Mouse (Mus musculus) lung, embryonic 16.5 days (tissue): ENCODE results near the gene Cntrob. TPM values are rescaled to one million over a fixed set of nuclear protein-coding genes. Genes with fewer than 3 reads are reported as not detected.

ENCODE experiments used
- ATAC-seq: fragments of 200-750 bp; cut with Nextera tagmentation; 2 replicates; pipeline ENCODE4 v1.8.0; 2017; ENCODE audit warnings: low read depth, mild to moderate bottlenecking, moderate library complexity
- H3K27ac ChIP-seq: fragments of 300-500 bp; sonication (generic); 2 replicates; pipeline ENCODE4 v1.5.1; 2014; ENCODE audit warnings: mild to moderate bottlenecking, control low read depth, low read length
- H3K27me3 ChIP-seq: fragments of 300-500 bp; sonication (generic); 2 replicates; pipeline ENCODE4 v1.6.1; 2014; ENCODE audit warnings: low read depth, low read length, mixed read lengths; ENCODE audit not compliant: control insufficient read depth, insufficient read depth
- H3K36me3 ChIP-seq: fragments of 300-500 bp; sonication (generic); 2 replicates; pipeline ENCODE4 v1.6.1; 2014; ENCODE audit warnings: low read length; ENCODE audit not compliant: control insufficient read depth, insufficient read depth
- H3K4me1 ChIP-seq: fragments of 300-500 bp; sonication (generic); replicated peaks from 2 replicates; pipeline ENCODE4 v1.6.1; 2014; ENCODE audit warnings: low read length, mixed read lengths; ENCODE audit not compliant: control insufficient read depth, insufficient read depth
- H3K4me2 ChIP-seq: fragments of 300-500 bp; sonication (generic); 2 replicates; pipeline ENCODE4 v1.6.1; 2014; ENCODE audit warnings: low read depth, low read length, control low read depth
- H3K4me3 ChIP-seq: fragments of 300-500 bp; sonication (generic); 2 replicates; pipeline ENCODE4 v1.5.1; 2014; ENCODE audit warnings: mild to moderate bottlenecking, low read length, control low read depth
- H3K9ac ChIP-seq: fragments of 300-500 bp; sonication (generic); 2 replicates; pipeline ENCODE4 v1.6.1; 2014; ENCODE audit warnings: low read length, control low read depth
- H3K9me3 ChIP-seq: fragments of 300-500 bp; sonication (generic); 2 replicates; pipeline ENCODE4 v1.6.1; 2016; ENCODE audit warnings: low read length; ENCODE audit not compliant: control insufficient read depth
- WGBS: fragments of 180-500 bp; shearing (Covaris S2); extraction: QIAGEN DNeasy Blood & Tissue Kit; methylation state at CpG from one replicate; pipeline ENCODE4 v1.1.7; 2014; 5-methylcytosine and 5-hydroxymethylcytosine counted together
- polyA plus RNA-seq: library from polyadenylated mRNA; unstranded; fragments of >200 nt; fragmentation: Nextera tagmentation; extraction: Ambion mirVana; gene quantifications from 2 replicates; pipeline ENCODE4 v1.2.1, GENCODE M21; 2015

Gene Cntrob
- polyA plus RNA-seq, 1 experiment from 2014 or later: 28.7 TPM

DNA sequence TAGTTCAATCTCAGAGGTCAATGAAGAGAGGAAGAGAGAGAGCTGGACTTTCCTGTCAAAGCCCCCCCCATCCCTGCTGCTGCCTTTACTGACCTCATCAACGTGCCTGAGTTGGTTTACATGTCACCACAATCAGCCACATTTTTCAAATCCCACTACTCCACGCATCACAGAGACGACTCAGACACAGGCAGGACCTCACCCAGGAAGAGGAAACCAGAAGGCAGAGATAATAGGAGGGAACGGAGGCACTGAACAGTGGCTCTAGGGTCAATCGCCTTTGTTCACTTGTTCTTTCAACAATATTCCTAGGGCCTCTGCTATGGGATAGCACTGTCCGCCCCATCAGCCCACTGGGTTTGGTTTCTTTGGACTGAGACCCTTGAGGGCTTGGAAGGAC, 4.1 kb upstream of the Cntrob start:
- H3K9ac ChIP-seq: no peak overlapping the region
- peaks cover 13% of the 10 kb centered on the region for H3K27me3 ChIP-seq
- ATAC-seq: no peak
- H3K4me1 ChIP-seq: peaks cover 30% of the 10 kb centered on the region
- no peak overlapping the region for H3K27ac ChIP-seq
- no peak overlapping the region for H3K4me2 ChIP-seq
- no peaks in the 10 kb centered on the region for H3K9me3 ChIP-seq
- H3K4me3 ChIP-seq: no peak overlapping the region
- WGBS: 42% methylated on average over 6 of the region's 6 CpGs
- no peaks in the 10 kb centered on the region for H3K36me3 ChIP-seq

DNA sequence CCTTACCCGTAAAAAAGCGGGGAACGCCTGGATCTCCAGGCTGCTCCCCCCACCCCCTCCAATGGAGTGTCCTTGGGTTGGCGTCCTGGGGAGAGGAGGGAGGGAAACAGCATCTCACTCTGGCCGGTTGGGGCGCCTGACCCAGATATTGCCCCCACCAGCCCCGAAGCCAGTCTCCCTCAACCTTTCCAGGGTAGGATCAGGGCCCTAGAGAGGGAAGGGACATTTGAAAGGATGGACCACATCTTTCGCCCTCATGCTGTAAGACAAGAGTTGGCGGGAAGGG, 3.5 kb upstream of the Cntrob start:
- Histone ChIP-seq H3K27ac (no peak overlapping the region), H3K4me1 (peaks cover 30% of the 10 kb centered on the region), H3K9ac (no peak overlapping the region), H3K4me3 (no peak overlapping the region), H3K9me3 (no peaks in the 10 kb centered on the region), H3K4me2 (0 out of 2 replicates have a peak overlapping the region, but pooled peaks have one; percentile 100), H3K27me3 (peaks cover 13% of the 10 kb centered on the region), H3K36me3 (no peaks in the 10 kb centered on the region)
- no peak for ATAC-seq
- 15% methylated on average over 9 of the region's 9 CpGs for WGBS

DNA sequence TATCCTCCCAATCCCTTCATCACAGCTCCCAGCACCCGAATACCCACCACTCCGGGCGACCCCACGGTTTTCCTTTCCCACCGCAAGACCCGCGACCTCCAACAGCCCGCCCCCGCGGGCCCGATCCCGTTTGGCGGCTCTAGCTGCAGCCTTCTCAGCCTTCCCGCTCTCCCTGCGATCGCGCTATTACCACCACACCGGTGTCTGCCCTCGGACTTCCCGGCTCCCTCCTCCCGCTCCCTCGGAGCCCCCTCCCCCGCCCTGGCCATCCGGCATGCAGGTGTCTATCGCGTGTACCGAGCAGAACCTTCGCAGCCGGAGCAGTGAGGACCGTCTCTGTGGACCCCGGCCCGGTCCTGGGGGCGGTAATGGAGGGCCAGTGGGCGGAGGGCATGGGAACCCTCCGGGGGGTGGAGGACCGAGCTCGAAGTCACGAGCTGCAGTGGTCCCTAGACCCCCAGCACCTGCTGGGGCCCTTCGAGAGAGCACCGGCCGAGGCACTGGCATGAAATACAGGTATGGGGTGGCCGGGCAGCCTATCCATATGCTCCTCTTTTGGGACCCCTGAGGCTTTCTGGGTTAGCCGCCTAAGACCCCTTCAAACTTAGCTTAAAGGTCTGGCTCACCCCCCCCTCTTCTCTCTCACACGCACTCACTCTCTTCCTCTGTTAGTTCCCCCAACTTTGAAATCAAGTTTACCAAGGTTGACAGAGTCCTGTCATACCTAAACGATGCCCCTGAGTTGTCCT, 3.0 kb upstream of the Cntrob start:
- ATAC-seq: 0 out of 2 replicates have a peak, but pooled peaks have one; percentile 6
- no peak overlapping the region for H3K27ac ChIP-seq
- peak overlapping the region; percentile 67 for H3K9ac ChIP-seq

DNA sequence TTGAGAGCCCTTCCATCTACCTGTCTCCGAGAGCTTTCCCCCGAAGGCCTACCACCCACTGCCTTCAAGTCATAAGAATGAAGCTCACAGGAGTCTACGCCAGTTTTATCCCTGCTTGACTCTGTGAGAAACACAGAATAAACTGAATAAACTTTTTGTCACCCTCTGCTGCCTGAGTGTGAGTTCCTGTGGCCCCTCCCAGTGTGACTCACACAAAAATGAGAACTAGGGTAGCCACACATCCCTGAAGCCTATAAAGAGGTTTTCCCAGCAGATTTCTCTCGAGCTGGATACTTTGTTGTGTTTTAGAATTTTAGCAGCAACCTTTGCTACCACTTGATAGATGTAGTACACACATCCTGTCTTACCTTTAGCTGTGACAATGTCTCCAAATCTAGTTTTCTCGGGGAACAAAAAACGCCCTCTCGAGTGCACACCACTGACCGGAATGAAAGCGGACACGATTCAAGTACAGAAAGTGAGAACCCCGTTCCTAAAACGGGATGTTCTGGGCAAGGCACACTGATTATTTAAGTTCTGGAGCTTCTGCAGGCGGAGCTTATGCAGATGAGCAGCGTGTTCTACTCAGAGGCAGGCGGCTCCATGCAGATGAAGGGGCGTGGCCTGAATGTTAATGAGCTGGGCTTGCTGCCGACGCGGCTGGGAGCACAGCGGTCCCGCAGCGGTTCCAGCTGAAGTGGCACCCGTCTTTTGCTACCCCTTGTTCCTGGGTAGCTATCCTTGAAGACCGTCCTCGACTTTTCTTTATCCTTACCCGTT, 2.2 kb upstream of the Cntrob start, which contains the start of gene Kcnab3:
Gene Kcnab3 (plus strand): TSS at position 631 of the 780 bp plus-strand sequence.
- peak within 1 kb of the TSS; percentile 67 for H3K9ac ChIP-seq
- peak within 1 kb of the TSS; percentile 61 for H3K4me3 ChIP-seq
- H3K9me3 ChIP-seq: no peaks in the 10 kb centered on the region
- H3K27me3 ChIP-seq: peaks cover 13% of the 10 kb centered on the region
- no peaks in the 10 kb centered on the region for H3K36me3 ChIP-seq
- H3K4me2 ChIP-seq: peak within 1 kb of the TSS; percentile 100
- peaks cover 30% of the 10 kb centered on the region for H3K4me1 ChIP-seq
- ATAC-seq: peak; percentile 70
- 10% methylated on average over 26 of the region's 26 CpGs for WGBS
- peak within 1 kb of the TSS; percentile 44 for H3K27ac ChIP-seq

More for the DNA sequence above, 3.0 kb upstream of the Cntrob start:
- WGBS: under 1% methylated on average over 45 of the region's 45 CpGs
- H3K4me1 ChIP-seq: peaks cover 33% of the 10 kb centered on the region
- H3K4me3 ChIP-seq: peak overlapping the region; percentile 61
- peak overlapping the region; percentile 100 for H3K4me2 ChIP-seq
- no peaks in the 10 kb centered on the region for H3K36me3 ChIP-seq
- no peaks in the 10 kb centered on the region for H3K9me3 ChIP-seq
- H3K27me3 ChIP-seq: peaks cover 13% of the 10 kb centered on the region

DNA sequence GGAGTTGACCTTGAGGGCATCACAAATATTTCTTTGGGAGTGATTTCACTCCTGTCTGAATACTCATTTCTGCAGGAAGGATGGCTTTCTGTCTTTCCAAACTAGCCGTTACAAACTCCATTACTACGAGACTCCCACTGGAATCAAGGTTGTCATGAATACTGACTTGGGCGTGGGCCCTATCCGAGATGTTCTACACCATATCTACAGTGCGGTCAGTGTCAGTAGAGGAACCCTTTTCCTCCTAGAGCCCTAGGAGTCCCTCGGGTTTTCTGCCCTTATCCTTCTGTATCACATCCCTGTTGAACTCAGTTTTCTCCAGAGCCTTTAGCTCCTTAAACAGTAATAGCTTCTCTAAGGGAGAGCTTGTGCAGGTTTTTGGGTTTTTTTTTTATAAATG, 1.2 kb upstream of the Cntrob start:
- Histone ChIP-seq H3K4me1 (peaks cover 30% of the 10 kb centered on the region), H3K27ac (no peak overlapping the region), H3K27me3 (peaks cover 13% of the 10 kb centered on the region), H3K36me3 (peaks cover 3% of the 10 kb centered on the region), H3K4me3 (no peak overlapping the region; the same call in 1 of the 2 replicates), H3K9ac (no peak overlapping the region), H3K9me3 (no peaks in the 10 kb centered on the region), H3K4me2 (peak overlapping the region; percentile 77; the same call in 1 of the 2 replicates)
- ATAC-seq: no peak
- WGBS: 81% methylated on average over 6 of the region's 6 CpGs

DNA sequence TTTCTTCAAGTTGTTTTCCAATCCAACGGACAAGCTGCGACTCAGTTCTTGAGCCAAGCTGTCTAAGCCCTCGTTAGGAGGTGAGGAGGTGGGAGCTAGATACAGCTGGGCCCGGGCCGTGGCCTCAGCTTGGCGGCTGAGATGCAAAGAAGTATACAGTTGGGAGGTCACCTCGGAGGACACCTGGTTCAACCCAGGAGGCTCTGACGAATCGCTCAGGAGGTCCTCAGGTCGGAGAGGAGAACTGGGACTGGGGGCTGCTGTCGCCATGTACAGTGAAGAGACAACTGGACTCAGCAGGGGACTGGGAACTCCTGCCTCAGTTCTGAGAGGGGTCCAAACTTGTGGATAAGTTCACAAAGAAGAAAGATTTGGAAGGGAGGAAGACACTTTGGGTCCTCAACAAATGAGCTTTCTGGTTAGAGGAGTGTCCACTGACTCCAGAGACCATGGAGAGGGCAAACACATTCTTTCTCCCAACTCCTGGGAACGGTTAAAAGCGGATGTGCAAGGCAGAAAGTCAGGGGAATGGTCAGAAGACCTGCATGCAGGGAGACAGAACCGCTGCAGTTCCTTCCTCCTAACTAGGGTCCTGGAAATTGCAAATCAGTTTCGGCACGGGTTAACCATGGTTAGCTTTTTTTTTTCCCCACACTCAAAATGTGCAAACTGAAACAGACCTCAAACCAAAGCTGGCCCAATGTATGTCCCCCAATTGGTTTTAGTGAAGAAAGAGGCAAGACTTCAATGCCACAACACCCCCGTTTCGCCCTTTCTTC, 693 bp downstream of the Cntrob start:
- peak overlapping the region; percentile 68 for H3K4me3 ChIP-seq
- H3K4me1 ChIP-seq: peaks cover 30% of the 10 kb centered on the region
- 9% methylated on average over 18 of the region's 18 CpGs for WGBS
- ATAC-seq: no peak
- no peaks in the 10 kb centered on the region for H3K9me3 ChIP-seq
- H3K27ac ChIP-seq: peak overlapping the region; percentile 77
- peaks cover 9% of the 10 kb centered on the region for H3K27me3 ChIP-seq
- peaks cover 14% of the 10 kb centered on the region for H3K36me3 ChIP-seq
- peak overlapping the region; percentile 73 for H3K4me2 ChIP-seq
- H3K9ac ChIP-seq: peak overlapping the region; percentile 79

DNA sequence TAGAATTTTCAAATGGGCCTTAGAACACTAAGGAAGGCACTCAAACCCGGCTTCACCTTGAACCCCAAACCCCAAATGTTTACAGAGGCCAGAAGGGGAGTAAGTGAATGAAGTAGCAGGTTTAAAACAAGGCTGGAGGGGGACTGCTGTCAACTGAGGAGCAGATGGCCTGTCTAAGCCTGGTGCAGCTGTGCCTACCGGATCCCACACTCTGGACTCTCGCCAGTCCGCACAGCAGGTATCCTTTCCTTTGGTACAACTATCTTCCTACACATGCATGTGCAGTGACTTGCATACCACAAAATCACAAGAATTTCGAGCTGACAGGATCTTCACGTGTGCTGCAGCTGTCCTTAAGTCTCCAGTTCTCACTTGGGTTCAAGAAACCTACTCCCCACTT, 1.6 kb downstream of the Cntrob start:
- Histone ChIP-seq H3K4me1 (peaks cover 29% of the 10 kb centered on the region), H3K27ac (no peak overlapping the region), H3K4me2 (peak overlapping the region; percentile 73), H3K9ac (peak overlapping the region; percentile 79), H3K4me3 (peak overlapping the region; percentile 68), H3K36me3 (peaks cover 18% of the 10 kb centered on the region), H3K9me3 (no peaks in the 10 kb centered on the region), H3K27me3 (peaks cover 4% of the 10 kb centered on the region; the same call in 1 of the 2 replicates)
- ATAC-seq: no peak
- 70% methylated on average over 6 of the region's 6 CpGs for WGBS

DNA sequence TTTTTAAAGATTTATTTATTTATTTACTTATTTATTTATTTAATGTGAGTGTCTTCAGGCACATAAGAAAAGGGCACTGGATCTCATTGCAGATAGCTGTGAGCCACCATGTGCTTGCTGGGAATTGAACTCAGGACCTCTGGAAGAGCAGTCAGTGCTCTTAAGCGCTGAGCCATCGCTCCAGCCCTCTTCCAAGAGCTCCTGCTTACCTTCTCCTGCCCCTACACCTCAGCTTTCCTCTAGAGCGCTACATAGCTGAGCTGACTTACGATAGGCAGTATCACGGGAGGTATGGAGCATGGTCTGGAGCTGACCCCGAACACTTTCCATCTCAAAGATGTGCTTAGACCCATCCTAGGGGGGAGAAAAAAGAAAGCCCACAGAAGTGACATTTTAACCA, 2.0 kb downstream of the Cntrob start:
- no peak for ATAC-seq
- Histone ChIP-seq H3K27me3 (peaks cover under 1% of the 10 kb centered on the region; the same call in 1 of the 2 replicates), H3K4me1 (peaks cover 25% of the 10 kb centered on the region), H3K9me3 (no peaks in the 10 kb centered on the region), H3K27ac (no peak overlapping the region), H3K4me2 (no peak overlapping the region; the same call in 1 of the 2 replicates), H3K4me3 (no peak overlapping the region), H3K9ac (peak overlapping the region; percentile 12; the same call in 1 of the 2 replicates), H3K36me3 (peaks cover 20% of the 10 kb centered on the region)
- 92% methylated on average over 6 of the region's 6 CpGs for WGBS
